Mouse (Mus musculus): ENCODE data around the gene Hsd11b1. TPM values are rescaled to one million over a fixed set of nuclear protein-coding genes. Genes with fewer than 3 reads are reported as not detected.

Gene Hsd11b1
- polyA plus RNA-seq, 1 experiment from 2014 or later: 64.3 TPM

DNA sequence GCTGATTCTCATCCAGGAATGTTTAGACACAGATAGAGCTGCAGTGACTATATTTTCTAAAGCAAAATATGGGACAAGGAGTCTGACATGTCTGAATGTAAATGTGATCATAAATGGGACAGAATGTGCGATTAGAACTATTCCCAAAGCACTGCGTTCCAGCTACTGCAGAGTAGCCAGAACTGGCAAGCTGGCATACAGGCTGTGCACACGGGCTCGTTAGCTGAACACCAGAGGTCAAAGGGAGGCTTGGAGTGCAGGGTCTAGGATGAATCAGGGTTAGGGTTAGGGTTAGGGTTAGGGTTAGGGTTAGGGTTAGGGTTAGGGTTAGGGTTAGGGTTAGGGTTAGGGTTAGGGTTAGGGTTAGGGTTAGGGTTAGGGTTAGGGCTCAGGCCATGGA, 36.3 kb downstream of the Hsd11b1 start:
- no peak overlapping the region for H3K27ac ChIP-seq (ENCODE audit: low read length)
- no peaks in the 10 kb centered on the region for H3K36me3 ChIP-seq (ENCODE audit: control insufficient read depth, insufficient read depth, low read length)
- no peaks in the 10 kb centered on the region for H3K27me3 ChIP-seq (ENCODE audit: control insufficient read depth, insufficient read depth, low read depth, low read length)
- WGBS: 85% methylated on average over 4 of the region's 4 CpGs
- no peak for ATAC-seq (ENCODE audit: low read depth)
- no peak overlapping the region for H3K9ac ChIP-seq (ENCODE audit: low read length)
- H3K4me1 ChIP-seq (replicated peaks; ENCODE audit: control insufficient read depth, insufficient read depth, low read length): 0 out of 2 replicates have a peak, but pooled peaks cover 3% of the 10 kb centered on the region
- H3K4me3 ChIP-seq (ENCODE audit: low read length): no peak overlapping the region
- no peaks in the 10 kb centered on the region for H3K9me3 ChIP-seq (ENCODE audit: control insufficient read depth, low read length)
- no peak overlapping the region for H3K4me2 ChIP-seq (ENCODE audit: low read depth, low read length)

DNA sequence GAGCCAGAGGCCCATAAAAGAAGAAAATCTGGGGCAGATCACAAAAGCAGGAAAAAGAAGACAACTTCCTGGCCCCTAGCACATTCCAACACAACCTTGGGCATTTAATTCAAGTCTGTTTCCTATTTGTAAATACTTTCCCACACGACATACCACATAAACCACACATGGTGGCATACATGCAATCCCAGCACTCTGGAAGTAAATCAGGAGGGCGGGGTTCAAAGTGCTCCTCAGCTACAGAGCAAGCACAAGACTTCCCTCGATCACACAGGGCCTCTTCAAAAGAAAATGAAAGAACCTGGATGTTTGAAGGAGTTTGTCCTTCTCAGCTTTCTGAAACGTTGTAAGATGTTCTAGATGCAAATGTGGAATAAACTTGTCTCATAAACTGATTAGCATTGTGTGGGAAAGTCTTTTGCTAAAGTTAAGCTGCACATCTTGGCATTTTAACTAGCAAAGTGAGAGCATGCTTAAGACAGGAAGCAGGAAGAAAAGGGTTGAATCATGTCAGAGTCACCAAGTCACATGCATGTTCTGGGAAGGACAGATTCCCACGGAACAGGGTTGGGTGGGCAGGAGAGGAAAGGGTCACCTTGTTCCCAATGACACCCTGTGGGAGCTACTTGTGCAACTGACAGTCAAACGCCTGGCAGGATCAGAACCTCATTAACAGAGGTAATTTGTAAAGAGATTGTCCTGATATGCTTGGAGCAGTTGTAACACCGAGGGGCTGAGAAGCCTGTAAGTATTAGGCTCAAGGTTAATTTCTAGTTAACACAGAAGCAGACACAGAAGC, 37.0 kb downstream of the Hsd11b1 start:
- no peak overlapping the region for H3K4me2 ChIP-seq (ENCODE audit: low read depth, low read length)
- H3K9ac ChIP-seq (ENCODE audit: low read length): no peak overlapping the region
- no peaks in the 10 kb centered on the region for H3K36me3 ChIP-seq (ENCODE audit: control insufficient read depth, insufficient read depth, low read length)
- no peaks in the 10 kb centered on the region for H3K9me3 ChIP-seq (ENCODE audit: control insufficient read depth, low read length)
- ATAC-seq (ENCODE audit: low read depth): no peak
- whole genome bisulfite sequencing: 31% methylated on average over 7 of the region's 7 CpGs
- H3K4me1 ChIP-seq (replicated peaks; ENCODE audit: control insufficient read depth, insufficient read depth, low read length): 0 out of 2 replicates have a peak, but pooled peaks cover 3% of the 10 kb centered on the region
- no peak overlapping the region for H3K4me3 ChIP-seq (ENCODE audit: low read length)
- no peaks in the 10 kb centered on the region for H3K27me3 ChIP-seq (ENCODE audit: control insufficient read depth, insufficient read depth, low read depth, low read length)
- no peak overlapping the region for H3K27ac ChIP-seq (ENCODE audit: low read length)

DNA sequence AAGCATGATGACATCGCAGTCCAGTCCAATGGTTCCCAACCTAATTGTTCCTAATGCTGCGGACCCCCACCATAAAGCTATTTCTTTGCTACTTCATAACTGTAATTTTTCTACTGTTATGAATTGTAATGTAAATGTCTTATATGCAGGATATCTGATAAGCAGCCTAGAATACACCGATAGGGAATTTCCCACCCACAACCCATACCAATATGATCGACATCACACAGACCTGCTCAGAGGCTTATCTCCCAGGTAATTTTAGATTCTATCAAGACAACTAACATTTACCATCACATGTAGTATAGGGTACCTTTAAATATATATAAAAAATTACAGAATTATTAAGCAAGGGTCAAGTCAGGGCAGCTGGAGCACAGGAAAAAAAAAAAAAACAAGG, 37.8 kb downstream of the Hsd11b1 start:
- Histone ChIP-seq H3K27ac (ENCODE audit: low read length) (no peak overlapping the region), H3K27me3 (ENCODE audit: control insufficient read depth, insufficient read depth, low read depth, low read length) (no peaks in the 10 kb centered on the region), H3K36me3 (ENCODE audit: control insufficient read depth, insufficient read depth, low read length) (no peaks in the 10 kb centered on the region), H3K9ac (ENCODE audit: low read length) (no peak overlapping the region), H3K9me3 (ENCODE audit: control insufficient read depth, low read length) (no peaks in the 10 kb centered on the region), H3K4me3 (ENCODE audit: low read length) (no peak overlapping the region), H3K4me1 (replicated peaks; ENCODE audit: control insufficient read depth, insufficient read depth, low read length) (0 out of 2 replicates have a peak, but pooled peaks cover 3% of the 10 kb centered on the region), H3K4me2 (ENCODE audit: low read depth, low read length) (no peak overlapping the region)
- ATAC-seq (ENCODE audit: low read depth): no peak
- WGBS: 88% methylated on average over 4 of the region's 4 CpGs

DNA sequence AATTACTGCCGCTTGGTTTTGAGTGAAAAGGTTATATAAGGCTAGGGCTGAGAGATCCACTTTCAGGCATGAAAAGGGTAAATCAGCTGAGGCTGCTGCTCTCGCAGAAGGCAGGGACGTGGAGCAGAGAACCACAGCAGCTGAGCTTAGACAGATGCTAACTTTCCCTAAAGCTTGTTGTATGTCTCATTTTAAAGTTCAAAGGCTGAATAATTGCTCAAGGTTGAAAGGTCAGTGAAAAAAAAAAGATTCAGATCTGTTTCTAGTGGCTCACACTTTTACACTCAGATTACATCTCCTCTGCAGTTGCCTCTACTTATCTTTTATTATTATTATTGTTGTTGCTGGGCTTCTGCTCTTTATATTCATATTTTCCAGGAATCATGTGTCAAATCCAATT, 38.3 kb downstream of the Hsd11b1 start:
- Histone ChIP-seq H3K4me2 (ENCODE audit: low read depth, low read length) (no peak overlapping the region), H3K27me3 (ENCODE audit: control insufficient read depth, insufficient read depth, low read depth, low read length) (no peaks in the 10 kb centered on the region), H3K9me3 (ENCODE audit: control insufficient read depth, low read length) (no peaks in the 10 kb centered on the region), H3K9ac (ENCODE audit: low read length) (no peak overlapping the region), H3K4me1 (replicated peaks; ENCODE audit: control insufficient read depth, insufficient read depth, low read length) (no peaks in the 10 kb centered on the region), H3K4me3 (ENCODE audit: low read length) (no peak overlapping the region), H3K36me3 (ENCODE audit: control insufficient read depth, insufficient read depth, low read length) (no peaks in the 10 kb centered on the region), H3K27ac (ENCODE audit: low read length) (no peak overlapping the region)
- WGBS: 38% methylated on average over 3 of the region's 3 CpGs
- ATAC-seq (ENCODE audit: low read depth): no peak

GRCm38 (mm10) chr1:193220408-193220807, 43.5 kb downstream of the Hsd11b1 start:
- 48% methylated on average over 5 of the region's 5 CpGs for WGBS
- no peak for ATAC-seq (ENCODE audit: low read depth)
- Histone ChIP-seq H3K27ac (ENCODE audit: low read length) (no peak overlapping the region), H3K4me3 (ENCODE audit: low read length) (no peak overlapping the region), H3K27me3 (ENCODE audit: control insufficient read depth, insufficient read depth, low read depth, low read length) (no peaks in the 10 kb centered on the region), H3K36me3 (ENCODE audit: control insufficient read depth, insufficient read depth, low read length) (no peaks in the 10 kb centered on the region), H3K4me1 (replicated peaks; ENCODE audit: control insufficient read depth, insufficient read depth, low read length) (no peaks in the 10 kb centered on the region), H3K9me3 (ENCODE audit: control insufficient read depth, low read length) (no peaks in the 10 kb centered on the region), H3K4me2 (ENCODE audit: low read depth, low read length) (no peak overlapping the region), H3K9ac (ENCODE audit: low read length) (no peak overlapping the region)

- WGBS: 70% methylated on average over 3 of the region's 3 CpGs
- no peak for ATAC-seq (ENCODE audit: low read depth)
Observed at GRCm38 (mm10) chr1:193216000-193216399, 47.9 kb downstream of the Hsd11b1 start.

GRCm38 (mm10) chr1:193214053-193214452, 49.8 kb downstream of the Hsd11b1 start:
- no peaks in the 10 kb centered on the region for H3K27me3 ChIP-seq (ENCODE audit: control insufficient read depth, insufficient read depth, low read depth, low read length)
- WGBS: 54% methylated on average over 5 of the region's 5 CpGs
- no peaks in the 10 kb centered on the region for H3K36me3 ChIP-seq (ENCODE audit: control insufficient read depth, insufficient read depth, low read length)
- peak; percentile 94 for ATAC-seq (ENCODE audit: low read depth)
- H3K4me2 ChIP-seq (ENCODE audit: low read depth, low read length): no peak overlapping the region
- no peak overlapping the region for H3K9ac ChIP-seq (ENCODE audit: low read length)
- no peaks in the 10 kb centered on the region for H3K4me1 ChIP-seq (replicated peaks; ENCODE audit: control insufficient read depth, insufficient read depth, low read length)
- no peak overlapping the region for H3K4me3 ChIP-seq (ENCODE audit: low read length)
- no peaks in the 10 kb centered on the region for H3K9me3 ChIP-seq (ENCODE audit: control insufficient read depth, low read length)
- H3K27ac ChIP-seq (ENCODE audit: low read length): peak overlapping the region; percentile 30; the same call in 1 of the 2 replicates

More at GRCm38 (mm10) chr1:193216000-193216399, 47.9 kb downstream of the Hsd11b1 start:
- H3K4me3 ChIP-seq (ENCODE audit: low read length): no peak overlapping the region
- H3K4me2 ChIP-seq (ENCODE audit: low read depth, low read length): no peak overlapping the region
- no peaks in the 10 kb centered on the region for H3K27me3 ChIP-seq (ENCODE audit: control insufficient read depth, insufficient read depth, low read depth, low read length)
- no peaks in the 10 kb centered on the region for H3K9me3 ChIP-seq (ENCODE audit: control insufficient read depth, low read length)
- H3K4me1 ChIP-seq (replicated peaks; ENCODE audit: control insufficient read depth, insufficient read depth, low read length): no peaks in the 10 kb centered on the region
- no peak overlapping the region for H3K27ac ChIP-seq (ENCODE audit: low read length)
- no peak overlapping the region for H3K9ac ChIP-seq (ENCODE audit: low read length)
- no peaks in the 10 kb centered on the region for H3K36me3 ChIP-seq (ENCODE audit: control insufficient read depth, insufficient read depth, low read length)

DNA sequence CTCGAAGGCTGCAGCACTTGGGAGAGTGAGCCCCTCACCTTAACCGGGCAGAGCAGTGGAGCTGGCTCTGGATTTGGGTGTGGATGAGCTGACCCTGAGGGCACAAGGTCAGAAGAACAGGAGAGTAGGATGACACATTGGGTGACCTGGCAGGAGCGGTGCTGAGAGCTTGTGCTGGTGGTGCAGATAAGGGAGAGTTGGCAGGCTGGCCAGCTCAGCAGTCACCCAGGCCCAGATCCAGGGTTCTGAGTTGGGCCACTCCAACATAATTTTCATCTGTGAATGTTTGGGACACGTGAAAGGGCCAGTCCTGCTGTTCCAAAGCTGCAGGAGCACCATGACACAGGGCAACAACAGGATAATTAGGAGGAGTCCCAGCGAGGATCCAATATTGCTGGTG, 52.5 kb downstream of the Hsd11b1 start:
- Histone ChIP-seq H3K4me3 (ENCODE audit: low read length) (no peak overlapping the region), H3K4me1 (replicated peaks; ENCODE audit: control insufficient read depth, insufficient read depth, low read length) (no peaks in the 10 kb centered on the region)
- no peak for ATAC-seq (ENCODE audit: low read depth)

GRCm38 (mm10) chr1:193208178-193208577, 55.7 kb downstream of the Hsd11b1 start:
- 28% methylated on average over 2 of the region's 2 CpGs for WGBS
- Histone ChIP-seq H3K4me2 (ENCODE audit: low read depth, low read length) (no peak overlapping the region), H3K36me3 (ENCODE audit: control insufficient read depth, insufficient read depth, low read length) (no peaks in the 10 kb centered on the region), H3K9ac (ENCODE audit: low read length) (no peak overlapping the region), H3K27ac (ENCODE audit: low read length) (no peak overlapping the region), H3K27me3 (ENCODE audit: control insufficient read depth, insufficient read depth, low read depth, low read length) (no peaks in the 10 kb centered on the region), H3K4me1 (replicated peaks; ENCODE audit: control insufficient read depth, insufficient read depth, low read length) (no peaks in the 10 kb centered on the region), H3K4me3 (ENCODE audit: low read length) (no peak overlapping the region), H3K9me3 (ENCODE audit: control insufficient read depth, low read length) (no peaks in the 10 kb centered on the region)
- ATAC-seq (ENCODE audit: low read depth): peak; percentile 68

More for the DNA sequence above, 52.5 kb downstream of the Hsd11b1 start:
- no peak overlapping the region for H3K9ac ChIP-seq (ENCODE audit: low read length)
- no peak overlapping the region for H3K27ac ChIP-seq (ENCODE audit: low read length)
- H3K9me3 ChIP-seq (ENCODE audit: control insufficient read depth, low read length): no peaks in the 10 kb centered on the region
- no peak overlapping the region for H3K4me2 ChIP-seq (ENCODE audit: low read depth, low read length)
- no peaks in the 10 kb centered on the region for H3K27me3 ChIP-seq (ENCODE audit: control insufficient read depth, insufficient read depth, low read depth, low read length)
- 60% methylated on average over 5 of the region's 5 CpGs for WGBS
- H3K36me3 ChIP-seq (ENCODE audit: control insufficient read depth, insufficient read depth, low read length): no peaks in the 10 kb centered on the region
